Mouse (Mus musculus) naive thymus-derived CD4-positive, alpha-beta T cell, adult 2 months (primary cell): ENCODE data around the gene Slc13a4.
A peak's percentile ranks its signal among the peaks of the same experiment; 100 is the strongest.

Source experiments
- DNase-seq: peaks from one replicate; pipeline ENCODE4 v3.0.0-alpha.2; 2011; ENCODE audit warnings: low read depth

Gene Slc13a4

DNA sequence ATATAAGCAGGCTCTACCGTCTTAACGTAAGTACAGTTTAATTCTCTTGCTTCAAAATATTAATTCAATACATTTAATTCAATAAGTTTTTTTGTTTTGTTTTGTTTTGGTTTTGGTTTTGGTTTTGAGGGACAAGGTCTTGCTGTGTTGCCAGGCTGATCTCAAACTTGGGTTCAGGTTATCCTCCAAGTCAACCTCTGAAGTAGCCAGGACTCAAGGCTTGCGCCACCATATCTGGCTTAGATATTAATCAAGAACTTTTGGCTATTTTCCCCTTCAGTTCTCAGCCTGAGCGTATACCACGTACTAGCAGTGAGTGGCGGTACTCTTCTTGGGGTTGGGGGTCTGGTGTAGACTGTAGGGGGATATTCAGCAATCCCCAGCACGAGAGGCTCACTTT is 5.3 kb downstream of the Slc13a4 start:
- no peak for DNase-seq

DNA sequence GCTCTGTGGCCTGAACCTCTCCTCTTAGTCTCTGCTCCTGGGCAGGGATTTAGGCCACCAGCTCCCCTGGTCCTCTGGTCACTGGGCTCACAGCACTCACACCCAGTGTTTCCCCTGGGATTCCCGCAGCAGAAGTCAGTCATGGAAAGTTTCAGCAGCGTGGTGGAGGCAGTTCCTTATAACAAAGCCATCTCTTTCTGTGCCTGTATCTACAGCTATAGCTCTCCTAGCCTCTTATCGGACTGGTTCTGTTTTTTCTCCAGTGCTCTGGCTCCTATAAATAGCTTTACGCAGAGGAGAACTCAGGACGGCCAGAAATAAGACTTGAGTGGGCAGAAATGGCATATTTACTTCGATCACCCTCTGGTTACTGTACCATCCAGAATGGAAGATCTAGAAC is 9.6 kb downstream of the Slc13a4 start:
- no peak for DNase-seq

DNA sequence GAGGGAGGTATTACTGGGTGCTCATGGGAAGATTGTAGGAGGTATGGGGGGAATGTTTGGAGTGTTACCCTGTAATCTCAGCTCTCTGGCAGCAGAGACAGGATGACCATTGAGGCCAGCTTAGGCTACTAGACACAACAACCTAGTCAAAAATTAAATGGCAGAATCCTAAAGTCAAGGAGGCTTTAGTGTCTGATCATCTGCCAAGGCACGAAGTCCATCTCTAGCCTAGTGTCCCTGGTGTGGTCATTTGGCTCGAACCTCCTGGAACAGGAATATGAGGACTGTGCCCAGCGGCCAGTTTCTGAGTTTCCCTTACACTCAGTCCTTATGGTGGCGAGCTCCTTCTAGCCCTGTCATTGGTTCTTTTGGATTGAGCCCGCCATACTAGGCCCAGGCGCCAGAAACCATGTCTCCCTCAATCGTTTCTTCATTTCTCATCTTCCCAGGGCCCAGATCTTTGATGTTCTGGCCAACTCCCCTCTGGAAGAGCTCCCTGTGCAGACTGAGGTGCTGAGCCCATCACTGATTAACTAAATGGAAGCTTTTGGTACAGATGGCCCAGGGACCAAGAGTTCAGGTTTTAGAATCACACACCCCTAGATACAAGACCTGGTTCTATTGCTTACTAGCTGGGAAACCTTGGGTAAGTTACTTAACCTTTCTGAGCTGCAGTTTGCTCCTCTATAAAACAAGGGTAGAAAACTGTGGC is 10.3 kb downstream of the Slc13a4 start:
- no peak for DNase-seq

DNA sequence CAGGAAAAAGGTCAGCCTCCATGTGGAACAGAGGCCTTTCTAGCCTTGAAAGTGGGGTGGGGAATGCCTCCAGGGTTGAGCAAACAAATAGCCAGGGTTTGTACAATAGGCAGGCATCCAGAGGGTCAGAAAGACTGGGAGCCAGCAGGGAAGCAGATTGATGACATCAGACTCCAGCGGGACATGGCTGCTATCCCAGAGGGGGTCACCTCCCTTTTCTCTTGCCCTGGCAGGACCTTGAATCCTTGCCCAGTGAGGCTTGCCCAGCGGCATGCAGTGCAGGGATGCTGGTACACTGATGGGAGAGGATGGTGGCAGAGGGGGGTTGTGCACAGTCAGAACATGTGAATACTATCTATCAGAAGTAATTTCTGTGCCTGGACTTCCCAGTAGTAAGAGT is 10.9 kb downstream of the Slc13a4 start:
- DNase-seq = no peak

DNA sequence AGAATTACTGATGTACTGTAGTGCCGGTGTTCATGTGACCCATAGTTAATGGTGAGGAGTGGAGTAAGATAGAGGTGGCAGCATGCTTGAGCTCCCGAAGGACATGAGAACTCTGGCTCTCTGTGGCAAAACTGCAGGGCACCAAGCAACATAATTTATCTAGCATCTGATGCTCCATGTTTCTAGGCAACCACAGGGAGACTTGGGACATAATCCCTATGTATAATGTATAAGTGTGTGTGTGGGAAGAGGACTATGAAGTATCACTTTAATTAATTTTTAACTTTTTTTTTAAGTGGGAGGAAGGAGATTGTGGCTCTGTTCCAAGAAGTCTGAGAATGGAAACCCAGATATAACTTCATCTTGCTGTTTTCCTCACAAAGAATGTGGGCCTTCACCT is 13.0 kb downstream of the Slc13a4 start:
- DNase-seq = no peak

DNA sequence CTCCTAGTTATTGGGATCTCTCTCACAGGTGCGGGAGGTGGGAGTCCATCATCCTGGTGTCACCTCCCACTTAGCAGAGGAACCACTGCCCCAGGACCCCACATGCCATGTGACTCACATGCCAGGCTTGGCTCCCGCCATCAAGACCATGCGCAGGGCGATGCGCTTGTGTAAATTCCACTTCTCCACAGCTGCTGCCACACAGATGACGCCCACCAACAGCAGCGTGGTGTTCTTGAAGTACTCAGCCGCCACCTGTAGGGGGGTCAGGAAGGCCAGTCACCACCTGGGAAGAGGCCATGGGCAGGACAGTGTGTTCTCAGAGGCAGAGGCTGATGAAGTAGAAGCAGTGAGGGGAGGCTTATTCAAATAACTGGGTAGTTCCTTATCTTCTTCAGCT is 18.3 kb downstream of the Slc13a4 start:
- no peak for DNase-seq

DNA sequence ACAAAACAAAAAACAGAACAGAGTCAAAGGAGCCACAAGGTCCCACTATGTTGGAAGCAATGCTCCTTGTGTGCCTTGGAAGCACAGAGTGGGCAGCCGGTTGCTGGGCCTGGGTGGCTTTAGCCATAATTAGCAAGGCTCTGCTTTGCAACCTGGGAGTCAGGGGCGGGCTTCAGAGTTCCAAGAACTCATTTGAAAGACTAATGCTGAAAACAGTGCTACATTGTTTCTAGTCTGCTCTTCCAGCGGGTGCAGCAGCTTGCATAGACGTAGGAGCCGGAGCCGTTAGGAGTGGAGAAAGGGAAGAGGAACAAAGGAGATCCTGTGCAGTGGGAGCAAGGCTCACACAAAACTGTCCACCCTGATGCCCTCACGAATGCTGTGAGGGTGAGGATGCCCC is 19.0 kb downstream of the Slc13a4 start:
- no peak for DNase-seq

DNA sequence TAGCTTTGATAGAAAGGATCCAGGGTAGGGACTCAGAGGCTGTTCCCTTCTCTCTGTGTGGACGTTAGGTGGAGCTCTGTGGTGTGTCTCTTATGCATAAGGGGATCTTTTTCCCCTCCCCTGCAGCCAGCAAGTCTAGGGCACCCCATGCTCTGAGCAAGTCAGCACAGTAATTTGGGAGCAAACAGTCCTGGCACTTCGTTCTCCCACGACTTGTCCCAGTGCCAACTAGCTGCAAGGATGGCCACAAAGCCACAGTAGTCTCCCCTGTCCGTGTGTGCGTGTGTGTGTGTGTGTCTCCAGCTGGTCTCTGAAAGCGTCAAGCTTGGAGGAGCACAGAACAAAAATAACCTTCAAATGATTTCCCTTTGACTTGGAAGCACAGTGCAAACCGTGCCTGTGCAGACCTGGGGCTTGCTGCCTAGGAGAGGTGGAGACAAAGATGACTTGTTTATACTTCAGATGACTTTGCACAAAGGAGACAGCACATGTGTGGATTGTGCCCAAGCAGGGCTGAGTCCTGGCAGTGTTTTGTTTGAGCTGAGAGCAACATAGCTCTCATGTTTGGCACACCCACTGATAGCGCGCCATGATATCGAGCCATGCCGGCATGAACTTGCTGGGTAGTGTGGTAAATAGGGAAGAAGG is 19.7 kb downstream of the Slc13a4 start:
- no peak for DNase-seq

DNA sequence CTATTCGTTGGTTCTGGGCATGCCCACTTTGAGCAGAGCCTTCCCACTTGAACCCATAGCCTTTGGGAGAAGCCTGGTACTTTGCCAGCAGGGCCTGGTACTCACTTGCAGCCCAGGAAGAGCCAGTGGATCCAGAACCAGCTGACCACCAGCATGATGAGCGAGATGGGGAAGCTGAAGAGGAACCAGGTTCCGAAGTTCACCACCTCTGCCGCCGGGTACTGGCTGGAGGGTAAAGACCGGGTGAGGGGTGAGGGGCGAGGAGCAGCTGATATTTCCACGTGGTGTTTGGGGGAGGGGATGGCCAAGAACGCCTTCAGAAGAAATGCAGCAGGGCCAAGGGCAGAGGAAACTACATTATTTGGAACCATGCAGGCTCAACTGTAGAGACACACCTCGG is 28.6 kb downstream of the Slc13a4 start:
- no peak for DNase-seq

DNA sequence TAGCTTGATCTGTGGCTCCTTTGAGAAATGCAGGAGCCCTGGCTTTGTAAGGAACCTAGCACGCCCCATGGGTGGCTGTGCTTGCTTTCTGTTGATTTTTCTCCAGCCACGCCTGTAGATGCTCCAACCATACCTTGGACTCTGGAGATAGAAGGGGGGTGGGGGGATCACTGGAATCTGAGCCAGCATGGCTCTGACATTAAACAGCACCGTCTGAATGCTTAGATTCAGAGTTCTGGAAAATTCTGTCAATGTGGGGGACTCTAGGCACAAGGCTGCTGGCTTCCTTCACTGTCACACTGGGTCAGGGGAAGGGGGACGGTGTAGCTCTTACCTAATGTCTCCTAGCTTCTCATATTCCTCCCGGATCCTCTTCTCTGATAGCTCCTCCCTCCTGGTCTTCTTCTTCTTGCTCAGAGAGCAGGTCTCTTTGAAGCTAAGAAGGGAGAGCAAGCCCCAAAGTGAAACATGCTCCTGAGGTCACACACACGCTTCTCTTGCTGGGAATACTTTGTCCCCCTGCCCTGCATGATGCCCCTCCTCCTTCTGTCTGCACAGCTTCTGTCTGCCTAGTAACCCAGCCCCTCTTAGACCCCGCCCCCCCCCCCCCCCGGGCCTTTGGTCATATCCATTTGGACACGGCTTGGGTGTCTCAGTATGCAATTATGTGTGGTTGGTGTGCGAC is 29.9 kb downstream of the Slc13a4 start:
- no peak for DNase-seq

DNA sequence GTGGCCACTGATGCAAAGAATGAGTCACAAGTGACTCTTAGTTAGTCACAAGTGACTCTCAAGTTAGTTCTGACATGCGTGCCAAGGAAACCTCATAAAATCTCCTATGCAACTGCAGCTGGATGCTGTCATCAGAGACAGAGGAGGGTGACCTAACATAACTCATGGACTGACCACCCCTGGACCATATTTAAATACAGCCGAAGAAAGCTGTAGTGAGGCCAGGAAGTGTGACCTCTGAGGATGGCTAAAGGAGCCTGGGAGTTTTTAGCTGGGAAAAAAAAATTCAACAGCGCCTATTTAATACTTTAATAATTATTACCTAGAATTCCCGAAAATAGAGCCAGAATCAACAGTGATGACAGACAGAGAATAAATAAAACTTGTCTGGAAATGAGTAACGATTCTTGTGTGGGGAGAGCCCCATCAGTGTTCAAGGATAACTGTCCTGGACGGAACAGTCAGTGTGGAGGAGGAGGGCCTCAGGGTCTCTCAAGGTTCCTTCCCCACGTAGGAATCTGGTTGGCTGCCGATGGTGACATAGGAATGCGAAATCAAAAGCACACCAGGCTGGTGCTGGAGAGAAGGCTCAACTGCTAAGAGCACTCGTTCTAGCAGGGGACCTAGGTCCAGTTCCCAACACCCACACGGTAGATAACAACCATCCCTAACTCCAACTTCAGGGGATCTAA is 34.4 kb downstream of the Slc13a4 start:
- DNase-seq = no peak

DNA sequence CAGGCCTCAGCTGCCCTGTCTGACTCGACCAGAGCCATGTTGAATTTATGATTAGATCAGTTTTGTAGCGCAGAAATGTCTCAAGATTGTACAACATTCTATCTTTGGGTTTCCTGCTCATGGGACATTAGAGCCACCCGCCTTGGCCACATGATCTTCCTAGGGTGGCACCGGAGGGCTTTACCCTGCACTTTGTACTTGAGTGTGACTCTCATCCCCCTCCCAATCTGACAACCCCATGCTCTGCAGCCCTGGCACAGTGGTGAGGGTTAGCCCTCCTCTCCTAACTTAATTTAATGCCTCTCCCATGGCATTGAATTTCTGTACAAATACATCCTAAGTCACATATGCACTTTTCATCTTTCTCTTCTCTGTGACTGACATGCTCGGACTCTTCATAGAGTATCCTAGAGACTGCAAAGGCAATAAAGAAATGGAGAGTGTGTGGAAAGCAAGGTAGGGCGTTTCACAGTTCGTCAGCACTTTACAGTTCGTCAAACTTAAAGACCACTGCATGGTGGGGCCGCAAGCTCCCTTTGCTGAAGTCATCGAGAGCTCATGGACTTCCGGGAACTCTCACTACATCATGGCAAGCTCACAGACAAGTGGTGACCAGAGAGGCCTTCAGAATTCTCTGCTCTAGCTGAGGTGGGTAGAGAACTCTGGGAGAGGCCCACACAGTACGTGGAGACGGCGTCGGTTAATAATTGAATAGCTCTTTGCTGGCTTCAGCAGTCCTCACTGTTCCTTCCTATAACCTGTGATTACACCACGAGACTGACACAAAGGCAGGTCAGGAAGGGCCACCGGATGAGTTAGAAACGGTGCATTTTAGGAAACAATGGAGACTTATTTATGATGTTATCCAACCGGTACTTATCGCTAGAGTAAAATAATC is 35.8 kb downstream of the Slc13a4 start:
- no peak for DNase-seq

DNA sequence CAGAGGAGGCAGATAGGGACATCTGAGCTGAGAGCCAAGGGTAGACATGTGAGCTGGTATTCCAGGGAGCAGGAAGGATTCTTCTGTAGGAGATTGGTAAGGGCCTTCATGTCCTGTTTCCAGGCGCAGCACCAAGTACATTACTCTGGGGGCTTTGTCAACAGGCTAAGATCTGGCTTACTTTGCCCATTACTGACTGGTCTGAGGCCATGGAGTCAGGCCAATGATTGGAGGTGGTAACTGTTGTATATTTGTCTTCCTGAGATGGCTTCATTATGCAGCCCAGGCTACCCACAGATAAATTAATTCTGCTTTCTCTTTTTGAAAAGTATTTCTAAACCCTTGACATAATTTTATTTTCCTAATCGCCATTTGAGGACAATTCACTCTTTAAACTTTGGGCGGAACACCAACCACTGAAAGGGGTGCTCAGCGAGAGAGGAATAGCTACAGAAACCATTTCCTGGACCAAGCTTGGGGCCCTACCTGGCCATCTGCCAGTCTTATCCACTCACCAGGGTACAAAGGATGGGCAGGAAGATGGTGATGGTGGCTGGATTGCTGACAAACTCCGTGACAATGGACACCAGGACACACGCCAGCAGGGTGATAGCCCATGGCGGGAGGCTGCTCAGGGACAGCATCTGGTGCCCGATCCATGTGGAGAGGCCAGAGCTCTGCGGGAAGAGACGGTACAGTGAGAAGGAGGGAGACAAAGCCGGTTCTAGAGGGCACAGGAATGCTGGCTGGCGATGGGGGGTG is 36.7 kb downstream of the Slc13a4 start:
- DNase-seq = no peak

DNA sequence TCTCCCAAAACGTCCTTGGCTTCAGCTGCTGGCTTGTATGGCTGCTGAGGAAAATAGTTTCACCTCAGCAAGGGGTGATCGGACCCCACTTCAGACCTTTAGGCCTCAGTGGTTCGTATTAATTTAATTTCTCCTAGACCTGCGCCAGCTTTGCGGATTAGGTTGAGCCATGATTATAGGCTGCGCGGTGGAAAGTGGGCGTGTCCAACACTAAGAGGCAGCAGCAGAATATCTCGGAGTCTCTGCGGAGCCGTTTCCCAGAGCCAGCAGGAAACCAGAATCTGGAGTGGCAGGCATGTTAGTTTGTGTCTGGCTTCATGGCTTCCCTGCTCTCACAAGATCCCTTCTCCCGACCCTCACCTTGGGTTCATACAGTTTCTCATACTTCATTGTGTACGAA is 38.3 kb downstream of the Slc13a4 start:
- DNase-seq = no peak

DNA sequence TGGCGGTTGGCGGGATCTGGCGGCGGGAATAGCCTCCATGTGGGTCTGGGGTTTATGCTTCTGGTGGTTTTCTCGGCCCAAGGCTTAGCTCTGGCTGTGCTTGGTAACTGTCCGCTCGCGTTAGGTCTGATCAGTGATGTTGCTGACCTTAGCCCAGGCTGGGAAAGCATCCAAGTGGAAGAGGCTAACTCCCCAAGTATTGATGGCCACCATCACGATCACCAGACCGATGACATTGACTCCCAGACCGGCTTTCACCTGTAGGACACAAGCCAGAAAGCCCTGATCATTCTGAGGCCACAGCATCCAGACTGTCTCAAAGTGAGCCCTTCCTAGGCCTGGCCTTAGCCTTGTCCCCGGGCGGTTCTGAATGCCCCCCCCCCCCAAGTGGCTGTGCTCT is 39.2 kb downstream of the Slc13a4 start:
- DNase-seq = no peak

DNA sequence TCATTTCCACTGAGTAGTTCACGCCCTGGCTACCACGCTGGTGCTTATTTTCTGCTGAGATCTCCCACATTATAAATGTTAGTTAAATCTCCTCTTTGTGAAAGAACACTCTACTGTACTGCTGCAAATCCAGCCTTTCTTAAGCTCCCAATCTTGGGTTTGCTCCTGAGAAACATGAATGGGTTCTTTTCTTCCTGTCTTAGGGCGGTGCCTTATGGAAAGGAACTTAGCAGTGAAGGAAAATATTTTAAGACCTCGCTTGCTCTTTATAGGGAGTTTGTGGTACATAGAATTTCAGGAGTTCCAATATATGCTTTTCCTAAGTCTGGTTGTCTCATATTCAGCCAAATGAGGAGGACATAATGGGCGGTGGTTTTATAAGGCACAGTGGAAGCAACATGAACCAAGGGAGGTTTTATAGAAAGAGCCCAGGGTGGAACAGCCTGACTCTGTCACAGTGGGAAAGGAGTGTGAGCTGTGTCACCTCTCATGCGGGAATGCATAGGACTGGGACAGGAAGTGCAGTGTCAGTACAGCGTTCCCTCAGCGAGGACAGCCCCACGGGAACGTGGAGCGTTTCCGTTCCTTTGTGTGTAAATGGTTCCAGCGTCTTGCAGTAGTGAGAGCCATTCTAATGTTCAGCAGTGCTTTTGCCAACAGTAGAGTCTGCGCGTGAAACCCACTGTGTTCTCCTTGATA is 42.2 kb downstream of the Slc13a4 start:
- no peak for DNase-seq

DNA sequence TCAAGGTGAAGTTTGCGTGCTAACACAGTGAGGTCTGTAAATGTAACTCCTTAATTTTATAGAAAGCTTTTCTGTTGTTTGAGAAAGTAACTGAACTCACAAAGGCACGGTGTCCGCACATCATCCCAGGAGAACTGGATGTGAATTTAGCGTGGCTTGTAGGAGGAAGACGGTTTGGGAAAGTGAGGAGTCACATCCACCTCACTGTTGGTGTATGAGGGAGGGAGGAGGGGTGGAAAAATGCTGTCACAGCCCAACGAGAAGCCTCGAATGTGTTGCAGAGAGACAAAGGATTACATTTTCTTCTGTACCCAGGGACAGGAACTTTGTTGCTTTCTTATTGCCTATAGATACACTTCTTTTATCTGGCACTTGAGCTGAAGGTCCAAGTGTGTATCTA is 47.4 kb downstream of the Slc13a4 start:
- DNase-seq = no peak

DNA sequence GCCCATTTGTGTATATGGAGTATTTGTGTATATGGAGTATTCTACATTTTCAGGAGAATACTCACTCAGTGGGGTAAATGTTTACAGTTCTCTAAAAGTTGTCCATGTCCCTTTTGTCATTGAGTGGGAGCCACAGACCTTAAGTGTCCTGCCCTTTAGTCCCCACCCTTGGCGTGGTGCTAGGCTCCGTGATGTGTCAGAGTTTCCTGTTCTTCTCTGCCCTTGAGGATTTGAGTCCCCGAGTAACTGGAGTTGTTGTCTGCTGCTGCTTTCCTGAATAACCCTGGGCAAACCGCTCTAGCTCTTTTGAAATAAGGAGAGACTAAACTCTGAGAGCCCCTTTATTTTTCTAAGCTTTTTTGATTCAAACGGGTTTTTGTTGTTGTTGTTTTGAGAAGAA is 48.4 kb downstream of the Slc13a4 start:
- DNase-seq = no peak

DNA sequence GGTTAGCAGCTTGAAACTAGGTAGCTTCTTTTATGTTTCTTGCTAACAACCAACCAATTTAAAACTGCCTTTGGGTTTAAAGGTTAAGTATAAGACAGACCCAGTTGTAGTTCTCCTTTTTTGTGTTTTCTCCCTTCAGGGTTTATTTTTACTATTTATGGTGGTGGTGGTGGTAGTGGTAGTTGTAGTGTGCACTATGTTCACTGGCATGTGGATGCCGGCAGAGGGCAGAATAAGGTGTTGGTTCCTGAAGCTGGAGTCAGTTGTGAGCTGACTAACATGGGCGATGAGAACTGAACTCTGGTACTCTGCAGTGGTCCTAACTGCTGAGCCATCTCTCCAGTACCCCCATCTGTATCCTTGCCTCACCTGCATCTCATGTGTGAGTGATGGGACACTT is 49.0 kb downstream of the Slc13a4 start:
- DNase-seq = no peak

DNA sequence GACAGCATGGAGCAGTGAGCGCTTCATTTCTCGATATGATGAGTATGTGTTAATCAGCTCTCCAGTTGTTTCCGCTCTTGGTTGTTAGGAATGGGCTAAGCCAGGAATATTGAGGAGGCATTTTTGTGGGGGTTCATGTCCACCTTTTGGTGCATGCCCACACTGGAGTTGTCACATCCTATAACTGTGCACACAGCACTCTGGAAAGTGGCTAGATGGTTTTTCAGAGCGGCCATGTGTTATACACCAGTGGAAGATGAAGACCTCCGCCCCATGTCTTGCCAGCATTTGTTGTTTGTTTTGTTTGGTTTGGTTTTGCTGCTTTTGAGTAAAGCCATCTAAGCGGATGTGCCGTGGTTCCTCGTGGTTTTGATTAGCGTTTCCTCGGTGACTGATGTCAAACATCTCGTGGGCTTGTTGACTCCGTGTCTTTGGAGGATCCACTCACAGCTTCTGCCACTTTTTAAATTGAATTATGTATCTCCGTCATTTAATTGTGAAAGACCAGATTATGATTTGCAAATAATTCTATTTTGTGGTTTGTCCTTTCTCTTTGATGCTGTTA is 50.2 kb downstream of the Slc13a4 start:
- DNase-seq = peak; percentile 62
